Mouse (Mus musculus): ENCODE results near the gene Actl10. TPM values are rescaled to one million over a fixed set of nuclear protein-coding genes. Genes with fewer than 3 reads are reported as not detected.

Actl10 gene
- 0.17 and 0.25 TPM in 2 replicates for polyA plus RNA-seq (2015; fragmentation: Nextera tagmentation; extraction: Ambion mirVana)

- Histone ChIP-seq H3K9ac (no peak within 1 kb of the TSS), H3K4me1 (peaks cover 43% of the 10 kb centered on the region), H3K9me3 (replicated peaks) (no peaks in the 10 kb centered on the region), H3K27me3 (peaks cover 7% of the 10 kb centered on the region), H3K27ac (replicated peaks) (peak within 1 kb of the TSS; percentile 18; the same call in 1 of the 2 replicates), H3K36me3 (no peaks in the 10 kb centered on the region), H3K4me3 (replicated peaks) (peak within 1 kb of the TSS; percentile 22), H3K4me2 (replicated peaks) (peak within 1 kb of the TSS; percentile 45)
- WGBS, result 79% methylated on average over 4 of the region's 4 CpGs
- no peak for ATAC-seq (ENCODE audit: insufficient number of reproducible peaks, low FRiP score, low TSS enrichment, low read depth)
Observed at GRCm38 (mm10) chr2:154551476-154551875, at the start of gene Actl10. Gene Actl10 (plus strand): TSS chr2:154551776.

GRCm38 (mm10) chr2:154507076-154507475, 44.5 kb upstream of the Actl10 start:
- 73% methylated on average over 2 of the region's 2 CpGs for WGBS
- Histone ChIP-seq H3K9ac (no peak overlapping the region), H3K27ac (replicated peaks) (no peak overlapping the region), H3K4me1 (no peaks in the 10 kb centered on the region), H3K4me2 (replicated peaks) (no peak overlapping the region), H3K4me3 (replicated peaks) (no peak overlapping the region), H3K36me3 (peaks cover 45% of the 10 kb centered on the region), H3K9me3 (replicated peaks) (no peaks in the 10 kb centered on the region), H3K27me3 (no peaks in the 10 kb centered on the region)
- no peak for ATAC-seq (ENCODE audit: insufficient number of reproducible peaks, low FRiP score, low TSS enrichment, low read depth)

- 72% methylated on average over 9 of the region's 9 CpGs for WGBS
- H3K27ac ChIP-seq (replicated peaks), result no peak overlapping the region
- no peaks in the 10 kb centered on the region for H3K9me3 ChIP-seq (replicated peaks)
- no peak overlapping the region for H3K4me2 ChIP-seq (replicated peaks)
- no peak overlapping the region for H3K4me3 ChIP-seq (replicated peaks)
- H3K27me3 ChIP-seq, result no peaks in the 10 kb centered on the region
- no peak for ATAC-seq (ENCODE audit: insufficient number of reproducible peaks, low FRiP score, low TSS enrichment, low read depth)
- peaks cover 51% of the 10 kb centered on the region for H3K36me3 ChIP-seq
- H3K4me1 ChIP-seq, result no peaks in the 10 kb centered on the region
- no peak overlapping the region for H3K9ac ChIP-seq
Observed at GRCm38 (mm10) chr2:154507566-154508283, 43.9 kb upstream of the Actl10 start.

GRCm38 (mm10) chr2:154508450-154508849, 43.1 kb upstream of the Actl10 start:
- no peak for ATAC-seq (ENCODE audit: insufficient number of reproducible peaks, low FRiP score, low TSS enrichment, low read depth)
- H3K4me1 ChIP-seq, result no peaks in the 10 kb centered on the region
- peaks cover 55% of the 10 kb centered on the region for H3K36me3 ChIP-seq
- no peak overlapping the region for H3K4me3 ChIP-seq (replicated peaks)
- 87% methylated on average over 4 of the region's 4 CpGs for WGBS
- no peaks in the 10 kb centered on the region for H3K9me3 ChIP-seq (replicated peaks)
- H3K27me3 ChIP-seq, result no peaks in the 10 kb centered on the region
- no peak overlapping the region for H3K4me2 ChIP-seq (replicated peaks)
- no peak overlapping the region for H3K27ac ChIP-seq (replicated peaks)
- no peak overlapping the region for H3K9ac ChIP-seq

GRCm38 (mm10) chr2:154510141-154510540, 41.4 kb upstream of the Actl10 start:
- Histone ChIP-seq H3K4me2 (replicated peaks) (no peak overlapping the region), H3K9me3 (replicated peaks) (no peaks in the 10 kb centered on the region), H3K27ac (replicated peaks) (no peak overlapping the region), H3K36me3 (peaks cover 45% of the 10 kb centered on the region), H3K9ac (no peak overlapping the region), H3K4me3 (replicated peaks) (no peak overlapping the region), H3K27me3 (no peaks in the 10 kb centered on the region), H3K4me1 (no peaks in the 10 kb centered on the region)
- ATAC-seq (ENCODE audit: insufficient number of reproducible peaks, low FRiP score, low TSS enrichment, low read depth), result no peak
- 92% methylated on average over 3 of the region's 3 CpGs for whole genome bisulfite sequencing

- no peak overlapping the region for H3K27ac ChIP-seq (replicated peaks)
- peaks cover 47% of the 10 kb centered on the region for H3K36me3 ChIP-seq
- 78% methylated on average over 3 of the region's 3 CpGs for WGBS
Observed at GRCm38 (mm10) chr2:154516944-154517343, 34.6 kb upstream of the Actl10 start.

GRCm38 (mm10) chr2:154517424-154517823, 34.2 kb upstream of the Actl10 start:
- H3K36me3 ChIP-seq, result peaks cover 46% of the 10 kb centered on the region
- no peak overlapping the region for H3K9ac ChIP-seq

More at GRCm38 (mm10) chr2:154516944-154517343, 34.6 kb upstream of the Actl10 start:
- no peaks in the 10 kb centered on the region for H3K4me1 ChIP-seq
- no peak overlapping the region for H3K4me2 ChIP-seq (replicated peaks)
- no peak overlapping the region for H3K4me3 ChIP-seq (replicated peaks)
- no peak overlapping the region for H3K9ac ChIP-seq
- H3K27me3 ChIP-seq, result no peaks in the 10 kb centered on the region
- no peak for ATAC-seq (ENCODE audit: insufficient number of reproducible peaks, low FRiP score, low TSS enrichment, low read depth)
- no peaks in the 10 kb centered on the region for H3K9me3 ChIP-seq (replicated peaks)

GRCm38 (mm10) chr2:154521449-154521848, 30.1 kb upstream of the Actl10 start:
- H3K36me3 ChIP-seq, result peaks cover 69% of the 10 kb centered on the region
- H3K27ac ChIP-seq (replicated peaks), result no peak overlapping the region
- no peaks in the 10 kb centered on the region for H3K27me3 ChIP-seq
- H3K4me1 ChIP-seq, result no peaks in the 10 kb centered on the region
- no peak overlapping the region for H3K4me3 ChIP-seq (replicated peaks)
- ATAC-seq (ENCODE audit: insufficient number of reproducible peaks, low FRiP score, low TSS enrichment, low read depth), result no peak
- no peak overlapping the region for H3K9ac ChIP-seq
- no peaks in the 10 kb centered on the region for H3K9me3 ChIP-seq (replicated peaks)
- no peak overlapping the region for H3K4me2 ChIP-seq (replicated peaks)

More at GRCm38 (mm10) chr2:154517424-154517823, 34.2 kb upstream of the Actl10 start:
- no peak overlapping the region for H3K4me3 ChIP-seq (replicated peaks)
- H3K27ac ChIP-seq (replicated peaks), result no peak overlapping the region
- ATAC-seq (ENCODE audit: insufficient number of reproducible peaks, low FRiP score, low TSS enrichment, low read depth), result no peak
- no peaks in the 10 kb centered on the region for H3K9me3 ChIP-seq (replicated peaks)
- H3K27me3 ChIP-seq, result no peaks in the 10 kb centered on the region
- no peak overlapping the region for H3K4me2 ChIP-seq (replicated peaks)
- no peaks in the 10 kb centered on the region for H3K4me1 ChIP-seq
- WGBS, result 91% methylated on average over 5 of the region's 5 CpGs

GRCm38 (mm10) chr2:154522334-154522733, 29.2 kb upstream of the Actl10 start:
- no peak for ATAC-seq (ENCODE audit: insufficient number of reproducible peaks, low FRiP score, low TSS enrichment, low read depth)
- H3K36me3 ChIP-seq, result peaks cover 68% of the 10 kb centered on the region
- no peaks in the 10 kb centered on the region for H3K4me1 ChIP-seq
- no peak overlapping the region for H3K9ac ChIP-seq
- no peak overlapping the region for H3K4me3 ChIP-seq (replicated peaks)
- H3K27me3 ChIP-seq, result no peaks in the 10 kb centered on the region
- H3K27ac ChIP-seq (replicated peaks), result no peak overlapping the region
- H3K4me2 ChIP-seq (replicated peaks), result no peak overlapping the region
- WGBS, result 90% methylated on average over 5 of the region's 5 CpGs
- no peaks in the 10 kb centered on the region for H3K9me3 ChIP-seq (replicated peaks)

- no peak overlapping the region for H3K4me2 ChIP-seq (replicated peaks)
- WGBS, result 96% methylated on average over 2 of the region's 2 CpGs
- H3K4me3 ChIP-seq (replicated peaks), result no peak overlapping the region
- ATAC-seq (ENCODE audit: insufficient number of reproducible peaks, low FRiP score, low TSS enrichment, low read depth), result no peak
- H3K9ac ChIP-seq, result no peak overlapping the region
- no peak overlapping the region for H3K27ac ChIP-seq (replicated peaks)
- H3K27me3 ChIP-seq, result no peaks in the 10 kb centered on the region
- no peaks in the 10 kb centered on the region for H3K9me3 ChIP-seq (replicated peaks)
- peaks cover 62% of the 10 kb centered on the region for H3K36me3 ChIP-seq
- no peaks in the 10 kb centered on the region for H3K4me1 ChIP-seq
Observed at GRCm38 (mm10) chr2:154525285-154525684, 26.3 kb upstream of the Actl10 start.

GRCm38 (mm10) chr2:154526531-154526930, 25.0 kb upstream of the Actl10 start:
- H3K4me3 ChIP-seq (replicated peaks), result no peak overlapping the region
- H3K4me2 ChIP-seq (replicated peaks), result no peak overlapping the region
- H3K27ac ChIP-seq (replicated peaks), result no peak overlapping the region
- no peak overlapping the region for H3K9ac ChIP-seq
- no peaks in the 10 kb centered on the region for H3K4me1 ChIP-seq
- ATAC-seq (ENCODE audit: insufficient number of reproducible peaks, low FRiP score, low TSS enrichment, low read depth), result no peak
- H3K27me3 ChIP-seq, result no peaks in the 10 kb centered on the region
- WGBS, result 51% methylated on average over 3 of the region's 3 CpGs
- no peaks in the 10 kb centered on the region for H3K9me3 ChIP-seq (replicated peaks)
- H3K36me3 ChIP-seq, result peaks cover 66% of the 10 kb centered on the region

GRCm38 (mm10) chr2:154532888-154533287, 18.7 kb upstream of the Actl10 start:
- Histone ChIP-seq H3K9ac (no peak overlapping the region), H3K4me1 (no peaks in the 10 kb centered on the region), H3K27me3 (no peaks in the 10 kb centered on the region), H3K27ac (replicated peaks) (no peak overlapping the region), H3K4me2 (replicated peaks) (no peak overlapping the region), H3K9me3 (replicated peaks) (no peaks in the 10 kb centered on the region), H3K36me3 (peaks cover 63% of the 10 kb centered on the region), H3K4me3 (replicated peaks) (no peak overlapping the region)
- WGBS, result 69% methylated on average over 3 of the region's 3 CpGs
- no peak for ATAC-seq (ENCODE audit: insufficient number of reproducible peaks, low FRiP score, low TSS enrichment, low read depth)
